Mouse (Mus musculus) midbrain, embryonic 11.5 days (tissue): ENCODE data around the gene Ccdc106. TPM values are rescaled to one million over a fixed set of nuclear protein-coding genes. Genes with fewer than 3 reads are reported as not detected.
A peak's percentile ranks its signal among the peaks of the same experiment; 100 is the strongest.
"Not testable (repeated sequence)": the region's sequence is repeated elsewhere in the genome, so short reads cannot be mapped to it uniquely, and the experiment has no call there.

Source experiments
- ATAC-seq: fragments of 200-750 bp; cut with Nextera tagmentation; 2 replicates; pipeline ENCODE4 v1.8.0; 2017; ENCODE audit warnings: moderate TSS enrichment, moderate library complexity; ENCODE audit not compliant: low FRiP score
- DNase-seq: peaks from one replicate; pipeline ENCODE4 v3.0.0; 2015; ENCODE audit warnings: low spot score; ENCODE audit errors: missing footprints
- H3K27ac ChIP-seq: fragments of 300-500 bp; sonication (generic); 2 replicates; pipeline ENCODE4 v1.5.1; 2014; ENCODE audit warnings: low read depth, low read length
- H3K27me3 ChIP-seq: fragments of 300-500 bp; sonication (generic); 2 replicates; pipeline ENCODE4 v1.6.1; 2014; ENCODE audit warnings: mild to moderate bottlenecking, low read length, moderate library complexity, mixed read lengths; ENCODE audit not compliant: control insufficient read depth, insufficient read depth
- H3K36me3 ChIP-seq: fragments of 300-500 bp; sonication (generic); 2 replicates; pipeline ENCODE4 v1.6.1; 2014; ENCODE audit warnings: mild to moderate bottlenecking, low read length, moderate library complexity, mixed read lengths; ENCODE audit not compliant: control insufficient read depth, insufficient read depth
- H3K4me1 ChIP-seq: fragments of 300-500 bp; sonication (generic); 2 replicates; pipeline ENCODE4 v1.6.1; 2014; ENCODE audit warnings: low read length; ENCODE audit not compliant: control insufficient read depth, insufficient read depth
- H3K4me2 ChIP-seq: fragments of 300-500 bp; sonication (generic); 2 replicates; pipeline ENCODE4 v1.6.1; 2014; ENCODE audit warnings: mild to moderate bottlenecking, moderate library complexity
- H3K4me3 ChIP-seq: fragments of 300-500 bp; sonication (generic); 2 replicates; pipeline ENCODE4 v1.5.1; 2014; ENCODE audit warnings: low read depth, low read length
- H3K9ac ChIP-seq: fragments of 300-500 bp; sonication (generic); 2 replicates; pipeline ENCODE4 v1.6.1; 2014; ENCODE audit warnings: low read length
- H3K9me3 ChIP-seq: fragments of 300-500 bp; sonication (generic); 2 replicates; pipeline ENCODE4 v1.6.1; 2016; ENCODE audit warnings: low read length; ENCODE audit not compliant: control insufficient read depth
- WGBS: fragments of 180-500 bp; shearing (Covaris S2); extraction: QIAGEN DNeasy Blood & Tissue Kit; methylation state at CpG from one replicate; pipeline ENCODE4 v1.1.7; 2014; 5-methylcytosine and 5-hydroxymethylcytosine counted together
- polyA plus RNA-seq: library from polyadenylated mRNA; unstranded; fragments of >200 nt; fragmentation: Nextera tagmentation; extraction: Ambion mirVana; gene quantifications from 2 replicates; pipeline ENCODE4 v1.2.1, GENCODE M21; 2014

The Ccdc106 gene
- polyA plus RNA-seq, 1 experiment from 2014 or later, result 5.0 TPM

DNA sequence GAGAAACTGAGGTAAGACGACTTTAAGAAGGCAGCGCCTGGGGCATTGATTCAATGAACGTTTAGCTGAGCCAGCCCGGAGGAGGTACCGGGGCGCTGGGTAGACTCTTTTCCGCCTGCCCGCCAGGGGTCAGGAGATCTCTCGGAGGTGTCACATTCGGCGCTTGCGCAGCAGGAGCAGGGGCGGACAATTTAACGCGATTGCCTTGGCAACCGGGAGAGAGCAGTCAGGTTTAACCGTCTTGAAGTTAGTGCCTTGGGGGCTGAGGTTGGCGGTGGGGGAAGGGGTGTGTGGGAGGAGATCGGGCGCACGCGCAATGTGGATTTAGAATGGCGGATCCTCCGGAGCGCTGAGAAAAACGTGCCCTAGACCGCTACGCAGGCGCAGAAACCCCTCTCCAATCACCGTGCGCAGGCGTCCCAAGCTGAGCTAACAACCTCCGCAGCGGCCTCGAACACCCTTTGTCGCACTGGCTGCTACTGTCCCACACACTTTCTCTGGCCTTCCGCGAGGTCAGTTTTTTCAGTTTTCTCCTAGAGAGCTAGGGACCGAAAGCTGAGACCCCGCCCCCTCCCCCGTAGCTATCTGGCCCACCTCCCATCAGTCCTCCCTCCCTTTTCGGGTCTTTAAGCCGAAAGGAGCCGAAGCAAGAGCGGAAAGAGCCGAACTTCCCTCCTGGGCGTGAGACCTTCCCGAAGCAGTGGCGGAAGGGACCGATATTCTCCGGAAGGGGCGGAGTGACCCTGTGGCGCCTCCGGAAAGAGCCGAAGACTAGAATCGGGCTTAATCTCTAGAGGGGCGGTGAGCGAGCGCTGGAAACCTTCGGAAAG, 40.8 kb downstream of the Ccdc106 start:
- peak overlapping the region; percentile 93 for H3K9ac ChIP-seq
- peak overlapping the region; percentile 99 for H3K27ac ChIP-seq
- WGBS, result under 1% methylated on average over 60 of the region's 60 CpGs
- peak overlapping the region; percentile 92 for H3K4me2 ChIP-seq
- H3K4me3 ChIP-seq, result peak overlapping the region; percentile 80
- DNase-seq (peak; percentile 100), ATAC-seq (peak; percentile 87)
- H3K27me3 ChIP-seq, result peaks cover 26% of the 10 kb centered on the region
- peaks cover 2% of the 10 kb centered on the region; the same call in 1 of the 2 replicates for H3K36me3 ChIP-seq
- H3K4me1 ChIP-seq, result peaks cover 28% of the 10 kb centered on the region
- H3K9me3 ChIP-seq, result no peaks in the 10 kb centered on the region

DNA sequence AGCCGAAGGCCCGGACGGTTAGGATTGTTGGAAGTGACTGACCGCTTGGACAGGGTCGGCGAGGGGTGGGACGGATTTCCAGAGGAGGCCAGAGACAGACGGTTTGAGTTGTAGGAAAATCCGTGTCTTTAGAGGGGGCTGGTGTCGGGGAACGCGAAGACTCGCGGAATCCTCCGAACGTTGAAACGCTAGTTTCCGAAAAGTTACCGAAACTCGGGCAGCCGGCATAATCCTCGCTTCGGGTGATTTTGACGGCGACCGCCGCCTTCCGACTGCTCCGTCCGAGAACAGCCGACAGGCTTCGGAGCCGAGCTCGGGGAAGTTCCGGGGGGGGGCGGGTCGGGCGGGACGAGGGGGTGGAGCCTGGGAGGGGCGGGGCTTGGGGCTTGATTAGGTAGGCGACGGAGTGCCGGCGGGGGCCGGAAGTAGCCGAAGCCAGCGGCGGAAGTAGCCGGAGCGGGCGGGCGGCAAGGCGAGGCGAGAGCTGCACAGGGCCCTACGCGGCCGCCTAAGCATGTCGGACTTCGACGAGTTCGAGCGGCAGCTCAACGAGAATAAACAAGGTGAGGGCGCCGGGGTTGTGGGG, 41.5 kb downstream of the Ccdc106 start, which contains the start of gene U2af2:
TSS of gene U2af2 (plus strand) at position 370 of the 586 bp plus-strand sequence.
- H3K27ac ChIP-seq, result peak within 1 kb of the TSS; percentile 99
- peak within 1 kb of the TSS; percentile 80 for H3K4me3 ChIP-seq
- peak within 1 kb of the TSS; percentile 93 for H3K9ac ChIP-seq
- H3K4me1 ChIP-seq, result peaks cover 25% of the 10 kb centered on the region
- peak within 1 kb of the TSS; percentile 92 for H3K4me2 ChIP-seq
- WGBS, result under 1% methylated on average over 56 of the region's 65 CpGs
- ATAC-seq (peak; percentile 83), DNase-seq (no peak)
- peaks cover 8% of the 10 kb centered on the region; the same call in 1 of the 2 replicates for H3K36me3 ChIP-seq
- no peaks in the 10 kb centered on the region for H3K9me3 ChIP-seq
- H3K27me3 ChIP-seq, result peaks cover 19% of the 10 kb centered on the region

DNA sequence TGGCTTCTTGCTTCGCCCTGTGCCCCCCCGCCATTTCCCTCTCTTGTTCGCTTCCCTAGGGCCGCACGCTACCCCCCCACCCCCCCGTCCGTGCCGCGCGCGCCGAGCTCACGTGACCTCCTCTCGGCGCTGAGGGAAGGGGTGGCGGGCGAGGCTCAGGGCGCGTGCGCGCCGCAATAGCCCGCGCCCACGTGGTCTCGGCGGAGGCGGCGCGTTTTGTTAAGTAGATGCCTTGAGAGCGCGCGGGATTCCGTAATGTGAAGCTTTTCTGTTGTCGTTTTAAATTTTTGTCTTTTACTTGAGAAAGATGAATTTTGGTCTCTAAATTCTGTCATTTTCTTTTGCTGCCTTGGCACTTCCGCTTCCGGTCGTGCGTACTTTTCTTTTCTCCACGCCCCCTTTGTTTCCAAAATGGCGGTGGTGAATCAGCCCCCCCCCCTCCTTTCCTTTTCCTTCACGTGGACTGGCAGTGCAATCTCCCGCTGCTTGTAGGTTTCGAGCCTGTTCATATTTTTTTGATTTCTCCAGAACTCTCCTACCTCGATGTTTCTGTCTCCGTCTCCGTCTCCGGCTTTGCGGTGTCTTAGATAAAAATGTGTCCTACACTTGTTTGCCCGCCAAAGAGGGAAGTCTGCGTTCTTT, 42.1 kb downstream of the Ccdc106 start:
- Histone ChIP-seq H3K4me2 (peak overlapping the region; percentile 92), H3K4me1 (peaks cover 22% of the 10 kb centered on the region), H3K27me3 (peaks cover 12% of the 10 kb centered on the region), H3K36me3 (peaks cover 8% of the 10 kb centered on the region; the same call in 1 of the 2 replicates), H3K27ac (peak overlapping the region; percentile 99), H3K9me3 (no peaks in the 10 kb centered on the region), H3K9ac (peak overlapping the region; percentile 93), H3K4me3 (peak overlapping the region; percentile 80)
- DNase-seq (peak; percentile 98), ATAC-seq (peak; percentile 66)
- under 1% methylated on average over 44 of the region's 51 CpGs for WGBS

DNA sequence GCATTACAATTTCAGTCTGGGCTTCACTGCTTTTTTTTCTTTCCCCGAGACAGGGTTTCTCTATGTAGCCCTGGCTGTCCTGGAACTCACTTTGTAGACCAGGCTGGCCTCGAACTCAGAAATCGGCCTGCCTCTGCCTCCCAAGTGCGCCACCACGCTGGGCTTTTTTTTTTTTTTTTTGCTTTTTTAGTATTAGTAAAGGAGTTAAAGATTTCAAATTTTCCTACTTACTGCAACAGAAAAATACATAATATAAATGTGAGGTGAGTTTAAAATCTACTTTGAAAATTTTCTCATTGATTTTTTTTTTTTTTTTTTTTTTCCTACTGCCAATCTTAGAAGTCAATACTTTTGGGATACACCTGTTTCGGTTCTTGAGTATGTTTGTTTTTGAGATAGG, 44.5 kb downstream of the Ccdc106 start:
- no peak for DNase-seq
- Histone ChIP-seq H3K9me3 (no peaks in the 10 kb centered on the region), H3K27ac (no peak overlapping the region), H3K27me3 (no peaks in the 10 kb centered on the region), H3K9ac (no peak overlapping the region), H3K4me3 (no peak overlapping the region), H3K36me3 (peaks cover 25% of the 10 kb centered on the region; the same call in 1 of the 2 replicates), H3K4me1 (peaks cover 19% of the 10 kb centered on the region), H3K4me2 (no peak overlapping the region)
- no peak for ATAC-seq
- 93% methylated on average over 6 of the region's 6 CpGs for WGBS

DNA sequence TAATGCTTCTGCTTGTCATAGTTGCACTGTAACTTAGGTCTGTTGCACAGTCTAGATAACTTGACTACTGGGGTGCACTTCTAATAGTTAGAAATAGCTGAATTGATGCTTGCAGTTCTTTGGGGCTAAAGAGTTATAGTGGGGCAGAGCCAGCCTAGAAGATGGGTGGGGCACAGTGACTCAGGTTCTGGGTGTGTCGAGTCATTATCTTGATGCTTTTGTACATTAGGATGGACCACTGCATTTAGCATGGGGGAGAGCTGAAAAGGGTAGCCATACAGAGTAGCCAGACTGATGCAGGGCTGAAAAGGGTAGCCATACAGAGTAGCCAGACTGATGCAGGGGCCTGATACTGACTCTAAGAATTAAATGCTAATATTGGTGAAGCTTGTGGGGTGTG, 53.2 kb downstream of the Ccdc106 start:
- Histone ChIP-seq H3K27ac (no peak overlapping the region), H3K36me3 (peaks cover 47% of the 10 kb centered on the region), H3K4me1 (no peaks in the 10 kb centered on the region), H3K4me2 (no peak overlapping the region), H3K27me3 (no peaks in the 10 kb centered on the region), H3K4me3 (no peak overlapping the region), H3K9me3 (no peaks in the 10 kb centered on the region), H3K9ac (no peak overlapping the region)
- DNase-seq (no peak), ATAC-seq (no peak)
- 86% methylated on average over 1 of the region's 1 CpGs for WGBS

DNA sequence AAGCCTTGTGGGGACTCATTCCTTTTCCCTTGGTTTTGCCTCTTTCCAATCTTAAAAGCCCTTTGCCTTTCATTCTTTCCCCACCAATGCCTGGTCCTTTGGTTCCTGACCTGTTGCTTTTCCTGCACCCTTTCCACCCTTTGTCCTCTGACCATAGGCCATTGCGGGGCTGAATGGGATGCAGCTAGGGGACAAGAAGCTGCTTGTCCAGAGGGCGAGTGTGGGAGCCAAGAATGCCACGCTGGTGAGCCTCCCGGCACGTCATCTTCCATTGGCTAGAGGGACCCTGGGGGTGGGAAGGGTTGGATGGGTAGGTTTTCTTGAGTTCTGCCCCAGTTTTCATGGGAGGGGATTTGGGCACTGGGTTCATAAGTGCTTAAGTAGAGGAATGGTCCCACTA, 54.6 kb downstream of the Ccdc106 start:
- Histone ChIP-seq H3K27ac (no peak overlapping the region), H3K4me2 (no peak overlapping the region), H3K9ac (no peak overlapping the region), H3K9me3 (no peaks in the 10 kb centered on the region), H3K27me3 (no peaks in the 10 kb centered on the region), H3K4me1 (no peaks in the 10 kb centered on the region), H3K36me3 (peaks cover 39% of the 10 kb centered on the region), H3K4me3 (no peak overlapping the region)
- 89% methylated on average over 5 of the region's 5 CpGs for WGBS
- ATAC-seq (no peak), DNase-seq (no peak)

DNA sequence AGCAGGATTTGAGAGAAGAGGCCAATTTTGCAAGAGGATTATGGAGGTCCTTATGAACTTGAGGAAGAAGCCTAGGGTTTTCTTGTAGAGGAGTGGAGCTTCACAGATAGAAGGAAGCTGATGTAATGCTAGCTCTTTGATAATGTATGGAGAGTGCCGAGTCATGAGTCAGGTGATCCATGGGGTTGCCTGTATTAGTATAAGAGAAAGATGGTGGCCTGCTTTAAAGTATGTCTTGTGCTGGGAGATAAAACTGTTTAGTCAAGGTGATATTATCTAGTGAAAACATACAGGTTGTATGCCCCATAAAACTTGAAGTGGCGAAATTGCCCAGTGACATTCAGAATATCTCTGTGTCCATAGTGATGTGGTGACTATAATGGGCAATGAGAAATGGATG, 56.6 kb downstream of the Ccdc106 start:
- Histone ChIP-seq H3K27ac (no peak overlapping the region), H3K4me3 (no peak overlapping the region), H3K27me3 (no peaks in the 10 kb centered on the region), H3K36me3 (peaks cover 29% of the 10 kb centered on the region; the same call in 1 of the 2 replicates), H3K4me2 (no peak overlapping the region), H3K9me3 (no peaks in the 10 kb centered on the region), H3K9ac (no peak overlapping the region), H3K4me1 (peaks cover 10% of the 10 kb centered on the region)
- DNase-seq (no peak), ATAC-seq (no peak)
- 91% methylated on average over 2 of the region's 2 CpGs for WGBS

DNA sequence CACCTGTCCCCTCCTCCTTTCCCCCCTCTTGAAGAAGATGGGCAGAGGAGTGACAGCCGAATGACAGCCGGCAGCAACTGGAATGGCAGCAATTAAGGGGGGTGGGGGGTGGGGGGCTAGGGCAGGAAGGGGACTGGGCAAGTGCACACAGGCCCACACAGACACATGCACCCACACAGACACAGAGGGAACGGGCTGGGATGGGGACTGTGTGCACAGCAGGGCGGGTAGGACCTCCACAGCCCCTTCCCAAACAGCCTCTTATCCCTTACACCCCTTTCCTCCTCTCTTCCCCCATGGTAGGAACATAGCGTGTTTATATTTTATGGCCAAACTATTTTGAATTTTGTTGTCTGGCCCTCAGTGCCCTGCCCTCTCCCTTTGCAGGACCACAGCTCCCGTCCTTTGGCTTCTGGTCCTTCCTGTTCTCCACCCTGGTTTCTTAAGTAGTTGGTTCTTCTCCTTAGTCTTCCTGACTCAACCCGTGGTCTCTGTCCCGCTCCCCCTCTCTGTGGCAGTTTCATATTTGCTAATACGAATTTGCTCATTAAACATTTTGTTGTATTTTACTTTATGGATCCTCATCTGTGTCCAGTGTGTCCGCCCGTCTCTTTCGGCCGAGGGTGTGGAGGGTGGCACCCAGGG, 59.1 kb downstream of the Ccdc106 start:
- Histone ChIP-seq H3K9ac (peak overlapping the region; percentile 96; the same call in 1 of the 2 replicates), H3K4me2 (peak overlapping the region; percentile 60; the same call in 1 of the 2 replicates), H3K4me1 (peaks cover 12% of the 10 kb centered on the region), H3K36me3 (peaks cover 27% of the 10 kb centered on the region), H3K4me3 (peak overlapping the region; percentile 98)
- not testable (repeated sequence) for H3K27ac ChIP-seq, H3K9me3 ChIP-seq, H3K27me3 ChIP-seq, DNase-seq
- 40% methylated on average over 8 of the region's 13 CpGs for WGBS
- peak; percentile 49 for ATAC-seq
